Mouse (Mus musculus) ES-E14 (cell line): ENCODE data around the gene Grin2a. TPM values are rescaled to one million over a fixed set of nuclear protein-coding genes. Genes with fewer than 3 reads are reported as not detected.
A peak's percentile ranks its signal among the peaks of the same experiment; 100 is the strongest.

Source experiments
- DNase-seq: peaks from one replicate; pipeline ENCODE4 v3.0.0-alpha.2; 2013; ENCODE audit warnings: low read depth, low spot score
- H3K27ac ChIP-seq: 2 replicates; pipeline ENCODE4 v1.5.1; 2012; ENCODE audit warnings: low read depth, mild to moderate bottlenecking, low read length, moderate library complexity, mixed read lengths; ENCODE audit not compliant: poor library complexity, insufficient read depth, severe bottlenecking
- H3K36me3 ChIP-seq: 2 replicates; pipeline ENCODE4 v1.6.1; 2012; ENCODE audit warnings: mild to moderate bottlenecking, low read length, moderate library complexity, mixed read lengths; ENCODE audit not compliant: control insufficient read depth, poor library complexity, insufficient read depth, severe bottlenecking
- H3K4me1 ChIP-seq, 2 experiments: fragments of 150-350 bp in 1 of 2; sonication (generic) in 1 of 2; 2 replicates each; pipeline ENCODE4 v1.6.1; 2012; ENCODE audit warnings: low read length in 2 of 2, mild to moderate bottlenecking in 1 of 2, mixed read lengths in 1 of 2; ENCODE audit not compliant: control insufficient read depth in 2 of 2, insufficient read depth in 2 of 2, poor library complexity in 1 of 2
- H3K4me3 ChIP-seq, 2 experiments: fragments of 150-350 bp in 1 of 2; sonication (generic) in 1 of 2; 2 replicates each; pipeline ENCODE4 v1.5.1; 2012; ENCODE audit warnings: low read length in 2 of 2, low read depth in 1 of 2, mild to moderate bottlenecking in 1 of 2, mixed read lengths in 1 of 2; ENCODE audit not compliant: insufficient read depth in 1 of 2, poor library complexity in 1 of 2, severe bottlenecking in 1 of 2
- H3K9ac ChIP-seq: 2 replicates; pipeline ENCODE4 v1.6.1; 2012; ENCODE audit warnings: low read depth, mild to moderate bottlenecking, low read length, mixed read lengths; ENCODE audit not compliant: poor library complexity, insufficient read depth, severe bottlenecking
- H3K9me3 ChIP-seq: fragments of 150-350 bp; sonication (generic); 2 replicates; pipeline ENCODE4 v1.6.1; 2012; ENCODE audit warnings: low read depth, mild to moderate bottlenecking, low read length; ENCODE audit not compliant: control insufficient read depth, insufficient read depth
- CHD2 ChIP-seq: IDR thresholded peaks from 2 replicates; pipeline ENCODE4 v1.6.1; 2014; ENCODE audit warnings: mild to moderate bottlenecking, low read depth, low read length, inconsistent platforms
- HCFC1 ChIP-seq: IDR thresholded peaks from 2 replicates; pipeline ENCODE4 v1.6.1; 2012; ENCODE audit warnings: low read length, inconsistent platforms, borderline replicate concordance; ENCODE audit not compliant: insufficient read depth
- MAFK ChIP-seq: IDR thresholded peaks from 2 replicates; pipeline ENCODE4 v1.6.1; 2014; ENCODE audit warnings: mild to moderate bottlenecking, low read depth, low read length, inconsistent platforms; ENCODE audit not compliant: insufficient read depth
- ZC3H11A ChIP-seq: IDR thresholded peaks from 2 replicates; pipeline ENCODE4 v1.6.1; 2012; ENCODE audit warnings: low read depth, mild to moderate bottlenecking, inconsistent platforms, low read length, borderline replicate concordance
- ZNF384 ChIP-seq: IDR thresholded peaks from 2 replicates; pipeline ENCODE4 v1.6.1; 2012; ENCODE audit warnings: low read depth, low read length, inconsistent platforms
- in situ Hi-C, 2 experiments: fragments of 600-800 bp; cut with MboI; formaldehyde crosslinking; loops; one replicate each; pipeline ENCODE4 v1.15.1; 2025; ENCODE audit warnings: low sequenced_read_pairs in 2 of 2, inconsistent platforms in 1 of 2; ENCODE audit not compliant: unreplicated experiment in 2 of 2
- total RNA-seq: library from RNA; depleted of rRNA; stranded (reverse); fragments of 300-350 nt; gene quantifications from 2 replicates; pipeline ENCODE4 v1.2.3, GENCODE M21; 2012

The Grin2a gene
- total RNA-seq, 1 experiment: 0.62 TPM

- H3K9ac ChIP-seq: no peak overlapping the region
- H3K4me1 ChIP-seq: no peaks in the 10 kb centered on the region
- no peak for TF ChIP-seq MAFK
- no peak for TF ChIP-seq ZC3H11A
- no peak for TF ChIP-seq CHD2
- no peak for TF ChIP-seq HCFC1
- no peak for TF ChIP-seq ZNF384
- no peaks in the 10 kb centered on the region for H3K9me3 ChIP-seq
- DNase-seq: no peak
- H3K4me3 ChIP-seq: no peak overlapping the region
- peak overlapping the region; percentile 55; the same call in 1 of the 2 replicates for H3K27ac ChIP-seq
- no peaks in the 10 kb centered on the region for H3K36me3 ChIP-seq
- in situ Hi-C loops: no loop called here
These were observed 242.3 kb downstream of the Grin2a start for GRCm38 (mm10) chr16:9753045-9753444.

- no peaks in the 10 kb centered on the region for H3K9me3 ChIP-seq
- H3K4me3 ChIP-seq: no peak overlapping the region
- no peak for DNase-seq
- H3K9ac ChIP-seq: no peak overlapping the region
- no peak overlapping the region for H3K27ac ChIP-seq
- H3K4me1 ChIP-seq: no peaks in the 10 kb centered on the region
- H3K36me3 ChIP-seq: no peaks in the 10 kb centered on the region
- TF ChIP-seq CHD2 (no peak), ZNF384 (no peak), MAFK (no peak), ZC3H11A (no peak), HCFC1 (no peak)
- in situ Hi-C loops: no loop called here
These were observed 242.8 kb downstream of the Grin2a start for GRCm38 (mm10) chr16:9752600-9752999.

GRCm38 (mm10) chr16:9751045-9751569 lies 244.3 kb downstream of the Grin2a start:
- H3K4me1 ChIP-seq: no peaks in the 10 kb centered on the region
- no peaks in the 10 kb centered on the region for H3K36me3 ChIP-seq
- TF ChIP-seq ZNF384 (no peak), CHD2 (no peak), HCFC1 (no peak), ZC3H11A (peak; percentile 70; the same call in 1 of the 2 replicates), MAFK (no peak)
- DNase-seq: peak; percentile 42
- H3K4me3 ChIP-seq: no peak overlapping the region
- H3K27ac ChIP-seq: no peak overlapping the region
- H3K9me3 ChIP-seq: no peaks in the 10 kb centered on the region
- in situ Hi-C loops: no loop called here
- no peak overlapping the region for H3K9ac ChIP-seq

GRCm38 (mm10) chr16:9749661-9750060 lies 245.7 kb downstream of the Grin2a start:
- DNase-seq: no peak
- H3K9ac ChIP-seq: no peak overlapping the region
- H3K27ac ChIP-seq: no peak overlapping the region
- H3K4me3 ChIP-seq: no peak overlapping the region
- in situ Hi-C loops: no loop called here
- TF ChIP-seq MAFK: no peak
- TF ChIP-seq CHD2: no peak
- H3K36me3 ChIP-seq: no peaks in the 10 kb centered on the region
- no peaks in the 10 kb centered on the region for H3K4me1 ChIP-seq
- H3K9me3 ChIP-seq: no peaks in the 10 kb centered on the region

- H3K4me3 ChIP-seq: no peak overlapping the region
- in situ Hi-C loops: no loop called here
- H3K9ac ChIP-seq: no peak overlapping the region
- H3K4me1 ChIP-seq: no peaks in the 10 kb centered on the region
- no peaks in the 10 kb centered on the region for H3K36me3 ChIP-seq
- no peak for TF ChIP-seq ZC3H11A
- TF ChIP-seq HCFC1: no peak
- TF ChIP-seq ZNF384: no peak
- H3K9me3 ChIP-seq: no peaks in the 10 kb centered on the region
- no peak overlapping the region for H3K27ac ChIP-seq
- no peak for DNase-seq
These were observed 252.9 kb downstream of the Grin2a start for GRCm38 (mm10) chr16:9742443-9742842.
